Mouse (Mus musculus) neural tube, embryonic 12.5 days (tissue): ENCODE results near the gene Fam186a. TPM values are rescaled to one million over a fixed set of nuclear protein-coding genes. Genes with fewer than 3 reads are reported as not detected.
"Not testable (repeated sequence)": the region's sequence is repeated elsewhere in the genome, so short reads cannot be mapped to it uniquely, and the experiment has no call there.

Experiments used
- ATAC-seq: fragments of 200-750 bp; cut with Nextera tagmentation; 2 replicates; pipeline ENCODE4 v1.8.0; 2017; ENCODE audit warnings: low read depth, mild to moderate bottlenecking, moderate TSS enrichment, moderate library complexity; ENCODE audit not compliant: low FRiP score
- H3K27ac ChIP-seq: fragments of 300-500 bp; sonication (generic); 2 replicates; pipeline ENCODE4 v1.5.1; 2016
- H3K27me3 ChIP-seq: fragments of 300-500 bp; sonication (generic); replicated peaks from 2 replicates; pipeline ENCODE4 v1.6.1; 2016; ENCODE audit warnings: mild to moderate bottlenecking
- H3K36me3 ChIP-seq: fragments of 300-500 bp; sonication (generic); 2 replicates; pipeline ENCODE4 v1.6.1; 2016; ENCODE audit warnings: mild to moderate bottlenecking
- H3K4me1 ChIP-seq: fragments of 300-500 bp; sonication (generic); 2 replicates; pipeline ENCODE4 v1.6.1; 2016
- H3K4me2 ChIP-seq: fragments of 300-500 bp; sonication (generic); replicated peaks from 2 replicates; pipeline ENCODE4 v1.6.1; 2016; ENCODE audit warnings: mild to moderate bottlenecking
- H3K4me3 ChIP-seq: fragments of 300-500 bp; sonication (generic); 2 replicates; pipeline ENCODE4 v1.5.1; 2016
- H3K9ac ChIP-seq: fragments of 300-500 bp; sonication (generic); 2 replicates; pipeline ENCODE4 v1.6.1; 2016; ENCODE audit warnings: mild to moderate bottlenecking
- H3K9me3 ChIP-seq: fragments of 300-500 bp; sonication (generic); 2 replicates; pipeline ENCODE4 v1.6.1; 2016; ENCODE audit warnings: mild to moderate bottlenecking
- WGBS: fragments of 180-500 bp; shearing (Covaris S2); methylation state at CpG from one replicate; pipeline ENCODE4 v1.1.7; 2016; 5-methylcytosine and 5-hydroxymethylcytosine counted together
- polyA plus RNA-seq: library from polyadenylated mRNA; unstranded; fragments of >200 nt; fragmentation: Nextera tagmentation; extraction: Ambion mirVana; gene quantifications from 2 replicates; pipeline ENCODE4 v1.2.1, GENCODE M21; 2016

The Fam186a gene
- polyA plus RNA-seq, result not detected in 2 replicates

GRCm38 (mm10) chr15:99966961-99967360 is at the start of gene Fam186a:
TSS of gene Fam186a (minus strand) at chr15:99967061.
- Histone ChIP-seq H3K4me2 (no peak within 1 kb of the TSS), H3K27me3 (no peaks in the 10 kb centered on the region), H3K9me3 (no peaks in the 10 kb centered on the region), H3K4me3 (no peak within 1 kb of the TSS), H3K36me3 (no peaks in the 10 kb centered on the region), H3K27ac (no peak within 1 kb of the TSS), H3K4me1 (no peaks in the 10 kb centered on the region), H3K9ac (no peak within 1 kb of the TSS)
- no peak for ATAC-seq
- WGBS, result 74% methylated on average over 4 of the region's 4 CpGs

GRCm38 (mm10) chr15:100006180-100006579 is 39.3 kb upstream of the Fam186a start:
- Histone ChIP-seq H3K36me3 (peaks cover 76% of the 10 kb centered on the region), H3K4me2 (no peak overlapping the region), H3K27ac (no peak overlapping the region), H3K4me1 (no peaks in the 10 kb centered on the region), H3K4me3 (no peak overlapping the region), H3K27me3 (no peaks in the 10 kb centered on the region), H3K9ac (no peak overlapping the region), H3K9me3 (no peaks in the 10 kb centered on the region)
- ATAC-seq, result no peak

- Histone ChIP-seq H3K27ac (no peak overlapping the region), H3K27me3 (no peaks in the 10 kb centered on the region), H3K4me3 (no peak overlapping the region), H3K36me3 (peaks cover 65% of the 10 kb centered on the region), H3K4me1 (no peaks in the 10 kb centered on the region), H3K9ac (no peak overlapping the region), H3K4me2 (no peak overlapping the region), H3K9me3 (no peaks in the 10 kb centered on the region)
- 92% methylated on average over 7 of the region's 7 CpGs for WGBS
- no peak for ATAC-seq
Measured at GRCm38 (mm10) chr15:100004677-100005273, 37.9 kb upstream of the Fam186a start.

- 98% methylated on average over 1 of the region's 1 CpGs for WGBS
- Histone ChIP-seq H3K36me3 (peaks cover 53% of the 10 kb centered on the region), H3K4me2 (no peak overlapping the region), H3K9ac (no peak overlapping the region), H3K9me3 (no peaks in the 10 kb centered on the region), H3K4me1 (no peaks in the 10 kb centered on the region), H3K4me3 (no peak overlapping the region), H3K27ac (no peak overlapping the region), H3K27me3 (no peaks in the 10 kb centered on the region)
- no peak for ATAC-seq
Measured at GRCm38 (mm10) chr15:99999390-99999789, 32.5 kb upstream of the Fam186a start.

GRCm38 (mm10) chr15:99997114-99997804 is 30.4 kb upstream of the Fam186a start:
- Histone ChIP-seq H3K27ac (no peak overlapping the region), H3K9me3 (no peaks in the 10 kb centered on the region), H3K36me3 (peaks cover 45% of the 10 kb centered on the region), H3K9ac (no peak overlapping the region), H3K4me3 (no peak overlapping the region), H3K27me3 (no peaks in the 10 kb centered on the region), H3K4me1 (no peaks in the 10 kb centered on the region), H3K4me2 (no peak overlapping the region)
- 94% methylated on average over 6 of the region's 6 CpGs for WGBS
- ATAC-seq, result no peak

- Histone ChIP-seq H3K4me3 (no peak overlapping the region), H3K9ac (no peak overlapping the region), H3K4me1 (no peaks in the 10 kb centered on the region), H3K9me3 (no peaks in the 10 kb centered on the region), H3K4me2 (no peak overlapping the region), H3K27ac (no peak overlapping the region), H3K36me3 (peaks cover 46% of the 10 kb centered on the region), H3K27me3 (no peaks in the 10 kb centered on the region)
- ATAC-seq, result no peak
- 100% methylated on average over 1 of the region's 1 CpGs for WGBS
Measured at GRCm38 (mm10) chr15:99993100-99993499, 26.2 kb upstream of the Fam186a start.

- Histone ChIP-seq H3K27ac (no peak overlapping the region), H3K36me3 (no peaks in the 10 kb centered on the region), H3K4me2 (no peak overlapping the region), H3K9me3 (no peaks in the 10 kb centered on the region), H3K27me3 (no peaks in the 10 kb centered on the region), H3K4me1 (no peaks in the 10 kb centered on the region), H3K9ac (no peak overlapping the region), H3K4me3 (no peak overlapping the region)
- WGBS, result 94% methylated on average over 2 of the region's 2 CpGs
- no peak for ATAC-seq
Measured at GRCm38 (mm10) chr15:99979715-99980114, 12.9 kb upstream of the Fam186a start.

- WGBS, result 80% methylated on average over 1 of the region's 1 CpGs
- Histone ChIP-seq H3K4me1 (peaks cover 3% of the 10 kb centered on the region; the same call in 1 of the 2 replicates), H3K4me3 (no peak overlapping the region)
Measured at GRCm38 (mm10) chr15:99979266-99979665, 12.4 kb upstream of the Fam186a start.

GRCm38 (mm10) chr15:99976121-99976520 is 9.3 kb upstream of the Fam186a start:
- H3K9me3 ChIP-seq, ATAC-seq, H3K36me3 ChIP-seq, H3K4me2 ChIP-seq, H3K4me1 ChIP-seq, H3K27ac ChIP-seq, H3K27me3 ChIP-seq, H3K4me3 ChIP-seq, H3K9ac ChIP-seq: not testable (repeated sequence)
- 91% methylated on average over 2 of the region's 2 CpGs for WGBS

More at GRCm38 (mm10) chr15:99979266-99979665, 12.4 kb upstream of the Fam186a start:
- Histone ChIP-seq H3K9me3 (no peaks in the 10 kb centered on the region), H3K36me3 (no peaks in the 10 kb centered on the region), H3K27me3 (no peaks in the 10 kb centered on the region), H3K9ac (no peak overlapping the region), H3K4me2 (no peak overlapping the region), H3K27ac (no peak overlapping the region)
- no peak for ATAC-seq

GRCm38 (mm10) chr15:99974476-99975220 is 7.8 kb upstream of the Fam186a start:
- no peak for ATAC-seq
- no peaks in the 10 kb centered on the region for H3K27me3 ChIP-seq
- no peak overlapping the region for H3K9ac ChIP-seq
- H3K4me2 ChIP-seq, result no peak overlapping the region
- H3K36me3 ChIP-seq, result no peaks in the 10 kb centered on the region
- 81% methylated on average over 2 of the region's 2 CpGs for WGBS
- H3K27ac ChIP-seq, result no peak overlapping the region
- peaks cover 9% of the 10 kb centered on the region for H3K4me1 ChIP-seq
- no peak overlapping the region for H3K4me3 ChIP-seq
- H3K9me3 ChIP-seq, result no peaks in the 10 kb centered on the region

GRCm38 (mm10) chr15:99972989-99973911 is 6.4 kb upstream of the Fam186a start:
- H3K27me3 ChIP-seq, result no peaks in the 10 kb centered on the region
- H3K9me3 ChIP-seq, result no peaks in the 10 kb centered on the region
- peak overlapping the region; percentile 85 for H3K4me2 ChIP-seq
- no peaks in the 10 kb centered on the region for H3K36me3 ChIP-seq
- peak; percentile 92 for ATAC-seq
- H3K9ac ChIP-seq, result peak overlapping the region; percentile 85
- WGBS, result under 1% methylated on average over 84 of the region's 84 CpGs
- peak overlapping the region; percentile 95 for H3K27ac ChIP-seq
- peak overlapping the region; percentile 85 for H3K4me3 ChIP-seq
- H3K4me1 ChIP-seq, result peaks cover 9% of the 10 kb centered on the region
